Mouse (Mus musculus) layer of hippocampus, postnatal 14 days (tissue): ENCODE results near the gene Cpa5. TPM values are rescaled to one million over a fixed set of nuclear protein-coding genes. Genes with fewer than 3 reads are reported as not detected.
A peak's percentile ranks its signal among the peaks of the same experiment; 100 is the strongest.

Experiments
- DNase-seq, 2 experiments: peaks; one replicate each; pipeline ENCODE4 v3.0.0; 2021 to 2022; ENCODE audit warnings: low spot score in 2 of 2, mixed read lengths in 1 of 2
- total RNA-seq, 2 experiments: library from RNA; stranded (reverse); gene quantifications; 2 replicates each; pipeline ENCODE4 v1.2.3; 2021

Gene Cpa5
- total RNA-seq, 2 experiments from 2014 or later: not detected

DNA sequence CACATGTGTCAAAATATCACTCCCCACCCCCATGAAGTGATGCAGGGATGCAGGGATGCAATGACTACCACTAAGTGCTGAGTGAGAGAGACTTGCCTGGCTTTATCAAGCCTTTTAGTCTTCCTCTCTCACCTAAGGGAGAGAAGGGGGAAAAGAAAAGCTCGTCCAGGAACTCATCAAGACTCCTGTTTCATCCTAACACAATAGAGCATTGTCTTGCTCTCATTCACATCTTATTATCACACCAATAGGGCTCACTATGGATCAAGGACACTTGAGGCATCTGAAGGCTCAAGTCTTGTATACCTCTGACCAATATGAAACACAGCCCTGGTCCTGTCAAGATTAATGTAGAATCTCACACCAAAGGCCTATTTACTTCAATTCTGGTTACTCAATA, 9.8 kb upstream of the Cpa5 start:
- no peak for DNase-seq

DNA sequence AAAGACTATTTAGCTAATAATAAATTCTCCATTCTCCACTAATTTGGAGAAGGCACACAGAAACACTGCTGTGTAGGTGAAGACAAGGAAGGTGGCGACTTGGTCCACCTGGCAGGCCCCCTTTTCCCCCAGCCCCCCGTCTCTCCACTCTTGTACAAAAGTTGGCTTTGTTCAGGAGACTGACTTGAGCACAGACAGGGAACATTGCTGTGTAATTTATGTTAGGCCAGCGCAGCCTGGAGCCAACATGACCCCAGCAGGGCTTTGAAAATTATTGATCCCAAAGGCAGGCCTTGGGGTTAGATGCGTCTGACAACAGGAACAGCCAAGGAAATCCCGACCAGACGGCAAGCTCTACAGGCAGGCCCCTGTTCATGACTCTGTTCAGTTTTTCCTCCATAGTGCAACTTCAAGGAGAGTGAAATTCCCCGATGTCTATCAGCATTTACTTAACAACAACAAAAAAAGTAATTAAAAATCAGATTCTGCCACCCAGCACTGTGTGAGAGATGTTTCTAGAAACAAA, 6.4 kb upstream of the Cpa5 start:
- no peak for DNase-seq

DNA sequence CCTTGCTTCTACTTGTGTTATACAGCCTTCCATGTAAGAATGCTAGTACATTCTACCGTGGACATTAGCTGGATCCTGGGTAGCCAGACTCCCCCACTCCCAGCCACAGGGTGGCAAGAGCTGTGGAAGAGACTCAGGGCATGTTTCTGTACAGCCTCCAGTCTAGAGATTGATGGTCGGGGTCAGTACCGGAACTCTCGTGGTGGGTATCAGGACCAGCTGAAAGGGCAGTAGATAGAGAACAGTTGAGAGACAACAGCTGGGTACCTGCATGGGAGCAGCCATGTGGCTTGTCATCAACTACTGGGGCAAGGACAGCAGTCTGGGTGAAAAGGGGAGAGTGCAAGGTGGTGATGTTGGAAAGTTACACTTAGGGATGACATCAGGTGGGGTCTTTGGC, 5.7 kb upstream of the Cpa5 start:
- DNase-seq: no peak

DNA sequence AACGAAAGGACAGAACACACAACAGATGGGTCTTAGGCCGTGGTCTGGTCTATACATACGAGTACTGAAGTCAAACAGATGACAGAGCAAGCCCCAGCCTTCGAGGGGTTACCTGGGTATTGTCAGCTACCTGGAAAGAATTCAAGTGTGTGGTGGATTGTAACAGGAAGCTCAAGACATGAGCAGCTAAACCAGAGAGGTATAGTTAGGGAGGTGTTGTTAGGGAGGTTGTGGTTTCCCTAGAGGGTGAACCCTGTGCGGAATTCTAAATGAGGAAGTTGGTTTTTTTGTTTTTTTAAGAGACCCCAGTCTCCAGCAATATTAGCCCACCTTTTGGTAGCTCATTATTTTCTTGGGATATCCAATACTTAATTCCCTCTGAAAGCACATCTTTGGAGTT, 5.1 kb upstream of the Cpa5 start:
- no peak for DNase-seq

DNA sequence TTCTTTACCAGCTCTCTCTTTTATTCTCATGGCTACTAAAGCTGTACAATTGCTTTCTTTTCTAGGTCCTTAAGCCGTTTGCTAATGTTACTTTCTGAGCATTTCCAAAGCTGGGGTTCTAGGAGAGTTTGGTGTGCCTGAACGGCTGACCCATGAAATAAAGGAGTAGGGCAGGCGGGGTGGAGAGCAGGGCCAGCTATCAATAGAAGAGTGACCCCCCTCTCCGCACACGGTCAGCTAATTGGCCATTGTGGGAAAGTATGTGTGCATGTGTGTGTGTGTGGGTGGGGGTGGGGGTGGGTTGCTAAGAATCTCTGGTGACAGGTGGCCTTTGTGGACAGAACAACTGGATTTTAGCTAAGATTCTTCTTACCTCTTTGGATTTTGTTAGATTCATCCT, 402 bp downstream of the Cpa5 start:
- DNase-seq: no peak

DNA sequence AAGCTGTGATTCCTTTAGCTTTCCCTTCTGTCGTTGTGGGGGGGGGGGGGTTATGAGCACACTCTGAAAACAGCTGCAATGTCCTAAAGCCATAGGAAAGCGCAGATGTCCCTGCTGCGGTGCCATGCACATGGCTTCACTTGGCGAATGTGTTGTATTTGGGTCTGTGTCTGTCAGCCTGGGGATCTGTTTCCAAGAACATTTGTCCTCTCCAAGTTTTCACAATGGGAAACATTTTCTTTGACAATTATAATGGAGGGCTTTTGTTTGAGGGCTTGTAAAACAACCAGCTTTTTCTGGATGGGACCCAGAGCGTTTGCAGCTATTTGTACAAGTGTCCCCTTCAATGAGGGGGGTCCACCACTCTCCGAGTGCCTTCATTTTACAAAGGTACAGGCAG, 3.4 kb downstream of the Cpa5 start:
- peak in 1 of 2 experiments; percentile 57 for DNase-seq

DNA sequence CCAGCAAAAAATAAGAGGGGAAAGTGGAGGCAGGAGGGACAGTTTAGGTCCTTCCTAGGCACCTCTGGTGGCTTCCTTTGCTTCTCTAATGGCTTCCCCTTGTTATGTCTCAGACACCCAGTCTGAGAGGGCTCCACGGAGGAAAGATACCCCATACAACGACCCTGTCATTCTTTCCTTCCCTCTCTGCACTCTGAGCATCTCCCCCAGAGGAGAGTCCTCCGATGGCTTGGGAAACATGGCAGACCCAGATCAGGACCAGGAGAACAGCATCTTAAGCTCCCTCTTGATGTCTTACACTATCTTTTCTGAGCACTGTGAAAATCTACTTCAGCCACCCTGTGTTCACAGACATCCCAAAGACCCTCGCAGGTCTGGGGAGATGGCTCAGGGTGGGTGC, 4.9 kb downstream of the Cpa5 start:
- no peak for DNase-seq

DNA sequence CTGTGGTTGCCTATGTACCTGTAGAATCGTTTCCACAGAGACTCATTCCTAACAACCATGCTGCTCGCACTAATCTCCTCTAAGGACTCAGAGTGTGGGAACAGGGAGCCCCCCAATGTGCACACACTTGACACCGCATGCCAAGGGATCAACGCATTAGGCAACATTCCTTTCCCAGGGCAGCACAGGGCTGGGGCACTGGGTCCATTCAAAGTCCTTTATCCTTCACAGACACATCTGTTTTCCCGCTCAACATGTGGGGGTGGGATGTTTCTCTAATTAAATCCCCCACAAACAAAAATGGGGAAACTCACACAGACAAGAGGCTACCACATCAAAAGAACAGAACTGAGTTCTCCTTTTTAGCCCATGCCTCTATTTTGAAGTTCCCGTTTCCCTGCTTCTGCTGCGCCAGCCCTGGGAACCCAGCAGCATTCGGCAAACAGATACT, 5.7 kb downstream of the Cpa5 start:
- DNase-seq: no peak

DNA sequence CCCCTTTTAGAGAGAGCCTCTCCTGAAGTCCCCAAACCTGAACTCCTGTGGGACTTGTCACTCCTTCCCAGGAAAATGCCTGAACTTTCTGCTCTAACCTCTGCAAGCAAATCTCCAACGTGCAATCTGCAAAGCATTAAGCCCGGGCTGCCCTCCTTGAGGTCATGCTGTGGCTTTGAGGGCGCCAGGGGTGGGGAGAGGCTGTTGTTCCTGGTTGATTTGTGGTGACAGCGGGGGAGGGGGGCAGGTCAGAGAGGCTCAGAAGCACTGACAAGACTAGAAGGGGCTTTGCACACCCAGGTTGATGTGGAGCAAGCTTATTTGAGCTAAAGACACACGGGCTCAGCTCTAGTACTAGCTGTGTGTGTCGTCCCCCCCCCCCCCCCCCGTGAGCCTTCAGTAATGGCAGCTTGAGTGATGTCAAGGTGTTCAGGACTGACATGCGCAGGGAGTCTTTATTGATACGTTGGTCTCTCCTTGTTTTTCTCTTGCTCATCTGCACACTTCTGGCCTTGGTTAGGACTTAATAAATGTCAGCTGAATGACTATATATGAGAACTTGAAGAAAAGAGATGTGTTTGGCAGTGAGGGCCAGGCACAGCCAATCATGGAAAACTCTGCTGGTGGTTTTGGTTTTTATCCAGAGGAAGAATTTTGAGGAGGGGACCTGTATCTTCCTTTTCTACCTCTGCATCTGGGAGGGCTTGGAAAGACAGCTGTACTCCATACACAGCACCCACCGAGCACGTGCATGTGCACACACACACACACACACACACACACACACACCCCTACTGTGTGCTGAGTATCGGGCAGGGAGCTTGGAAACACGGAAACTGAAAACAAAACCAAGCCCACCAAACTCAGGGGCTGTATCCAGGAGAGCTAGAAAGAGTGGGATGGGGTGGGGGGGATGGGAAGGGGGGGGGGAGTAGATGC, 6.5 kb downstream of the Cpa5 start:
- DNase-seq: no peak

DNA sequence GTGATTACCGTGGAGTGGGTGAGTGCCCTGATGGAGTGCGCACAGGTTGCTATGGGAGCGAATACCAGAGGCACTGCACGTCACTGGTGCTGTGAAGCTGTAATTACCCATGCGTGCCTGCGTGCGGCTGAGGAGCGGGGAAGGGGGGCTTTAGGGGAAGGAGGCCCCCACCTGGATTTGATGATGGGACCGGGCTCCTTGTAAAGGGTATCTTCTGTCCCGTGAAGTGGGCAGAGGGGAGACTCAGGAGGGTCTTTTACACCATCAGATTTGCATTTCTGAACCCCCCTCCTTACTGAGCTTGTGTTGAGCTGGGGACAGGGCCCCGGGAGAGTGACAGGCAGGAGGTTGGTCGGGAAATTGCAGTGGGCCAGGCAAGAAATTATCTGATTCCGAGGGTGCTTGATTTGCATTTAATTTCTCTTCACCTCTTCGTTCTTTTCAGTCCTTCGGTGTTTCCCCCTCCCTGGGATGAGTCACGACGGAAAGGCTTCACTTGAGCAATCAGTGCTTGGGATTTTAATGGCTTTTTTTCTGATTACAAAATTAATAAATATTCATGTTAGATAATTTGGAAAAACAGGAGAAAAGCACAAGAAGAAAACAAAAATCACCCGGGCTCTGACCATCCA, 7.3 kb downstream of the Cpa5 start:
- DNase-seq: peak; percentile 67 to 69

DNA sequence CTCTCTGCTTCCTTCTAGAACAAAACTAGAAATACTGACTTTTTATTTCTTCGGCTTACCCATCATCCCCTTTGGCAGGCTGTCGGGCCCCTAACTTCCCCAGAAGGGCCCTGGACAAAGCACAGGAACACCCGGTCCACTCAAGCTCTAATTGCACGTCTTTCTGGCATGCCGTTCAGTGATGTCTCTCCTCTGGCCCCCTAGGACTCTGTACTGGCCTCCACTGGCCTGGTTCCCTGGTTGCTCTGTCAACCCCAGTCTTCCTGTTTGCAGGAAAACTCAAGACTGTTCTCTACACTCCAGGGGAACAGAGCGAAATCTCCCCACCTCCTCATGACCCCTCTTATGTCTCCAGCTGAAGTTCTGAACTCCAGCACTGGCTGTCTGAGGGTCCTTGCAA, 7.9 kb downstream of the Cpa5 start:
- DNase-seq: no peak

DNA sequence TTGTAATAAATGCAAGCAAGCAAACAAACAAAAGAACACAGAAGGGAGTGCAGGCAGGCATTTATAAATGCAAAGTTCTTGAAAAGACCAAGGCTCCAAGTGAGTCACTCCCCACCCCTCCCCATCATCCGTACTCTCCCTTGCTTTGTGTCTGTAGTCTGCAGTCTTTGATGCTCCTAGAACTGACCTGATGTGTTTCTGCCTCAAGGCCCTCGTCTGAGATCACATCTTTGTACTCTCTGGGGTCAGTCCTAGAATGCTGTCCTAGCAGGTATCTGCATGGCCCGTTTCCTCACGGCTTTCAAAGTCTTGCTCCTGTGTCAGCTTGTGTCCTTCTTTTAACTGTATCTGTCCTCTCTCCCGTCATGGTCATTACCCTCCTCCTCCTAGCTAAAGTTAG, 8.8 kb downstream of the Cpa5 start:
- DNase-seq: no peak

DNA sequence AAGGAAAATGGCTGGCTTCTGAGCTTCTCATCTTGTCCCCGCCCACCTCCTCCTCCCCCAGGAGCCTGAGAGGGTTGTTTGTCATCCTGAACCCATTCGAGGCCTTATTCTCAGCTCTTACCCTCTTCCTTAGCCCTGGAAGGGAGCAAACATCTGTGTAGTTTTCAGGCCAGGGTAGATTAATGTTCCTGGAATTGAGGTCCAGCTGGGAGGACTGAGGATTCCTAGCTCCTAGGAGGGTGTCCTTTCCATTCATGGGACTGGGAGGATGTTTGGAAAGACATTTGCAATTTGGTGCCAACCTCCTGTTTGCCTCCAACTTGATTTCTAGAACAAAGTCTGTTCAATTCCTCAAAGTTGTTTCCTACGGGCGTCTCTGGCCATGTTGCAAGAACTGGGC, 9.8 kb downstream of the Cpa5 start:
- no peak for DNase-seq

DNA sequence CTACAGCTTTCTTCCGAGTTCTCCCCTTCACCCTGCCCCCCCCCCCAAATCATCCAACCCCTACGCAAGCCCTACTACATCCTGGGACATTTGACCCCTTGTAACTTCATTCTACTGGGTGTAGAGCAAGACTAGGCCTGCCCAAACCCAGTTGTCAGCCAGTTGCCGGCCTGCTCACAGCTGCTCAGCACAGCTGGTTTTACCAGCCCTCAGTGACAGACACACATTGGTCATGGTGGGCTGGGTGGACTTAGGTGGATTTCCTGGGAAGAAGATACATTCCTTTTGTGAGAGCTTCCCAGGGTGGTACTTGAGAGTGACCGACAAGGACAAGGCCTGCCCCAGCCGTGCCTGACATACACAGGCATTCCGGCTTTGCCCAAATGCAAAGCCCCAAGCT, 10.2 kb downstream of the Cpa5 start:
- no peak for DNase-seq

DNA sequence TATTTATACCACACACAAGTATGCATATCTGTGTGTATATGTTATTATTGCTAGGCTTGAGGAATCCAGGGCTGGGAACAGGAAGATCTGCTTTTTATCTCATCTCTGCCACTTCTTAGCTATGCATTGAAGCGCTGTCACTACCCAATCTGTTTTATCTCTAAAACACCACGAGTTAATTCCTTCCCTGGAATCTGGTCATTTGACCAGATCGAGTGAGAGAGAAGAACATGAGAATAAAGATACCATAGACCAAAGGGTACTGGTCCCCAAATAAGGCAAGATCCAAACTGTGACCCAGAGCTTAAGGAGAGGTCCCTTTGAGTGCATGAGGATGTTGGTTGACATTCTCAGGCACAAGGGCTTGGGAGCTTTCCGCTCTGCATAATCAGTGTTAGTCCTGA, 11.2 kb downstream of the Cpa5 start:
- DNase-seq: no peak

DNA sequence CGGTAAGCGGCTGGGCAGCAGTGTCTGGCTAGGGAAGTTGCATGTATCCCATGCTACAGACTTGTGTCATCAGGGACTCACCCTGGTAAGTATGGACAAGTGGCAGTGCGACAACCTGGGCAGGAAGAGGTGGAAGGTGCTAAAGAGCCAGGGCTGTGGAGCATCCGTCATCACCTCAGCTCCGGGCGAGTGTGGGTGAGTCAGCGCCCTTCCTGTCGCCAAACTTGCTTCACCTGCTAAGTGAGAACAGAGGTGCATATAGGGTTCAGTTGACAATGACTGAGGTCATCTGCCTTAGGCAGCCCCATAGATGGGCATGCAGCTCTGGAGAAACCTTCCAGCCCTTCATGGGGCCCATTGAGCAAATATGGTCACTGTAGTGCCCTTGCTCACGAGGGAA, 14.0 kb downstream of the Cpa5 start:
- no peak for DNase-seq

DNA sequence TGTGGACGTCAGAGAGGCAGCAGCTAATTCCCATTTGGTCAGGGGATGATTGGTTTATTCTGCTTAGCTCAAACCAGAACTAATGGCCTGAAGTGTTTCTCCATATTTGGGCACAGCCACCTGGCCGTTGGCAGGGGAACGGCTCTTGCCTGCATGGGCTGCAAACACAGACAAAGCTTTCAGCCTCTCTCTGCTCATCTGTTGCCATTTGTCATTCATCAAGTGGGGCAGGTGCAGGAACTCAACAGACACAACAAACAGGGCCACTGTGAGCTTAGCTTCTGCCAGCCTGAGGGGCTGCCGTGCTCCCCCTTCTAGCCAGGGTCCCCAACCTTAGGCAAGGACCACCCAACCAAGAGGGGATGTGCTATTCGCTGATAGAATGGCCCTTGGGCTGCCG, 17.3 kb downstream of the Cpa5 start:
- DNase-seq: peak; percentile 50 to 67

DNA sequence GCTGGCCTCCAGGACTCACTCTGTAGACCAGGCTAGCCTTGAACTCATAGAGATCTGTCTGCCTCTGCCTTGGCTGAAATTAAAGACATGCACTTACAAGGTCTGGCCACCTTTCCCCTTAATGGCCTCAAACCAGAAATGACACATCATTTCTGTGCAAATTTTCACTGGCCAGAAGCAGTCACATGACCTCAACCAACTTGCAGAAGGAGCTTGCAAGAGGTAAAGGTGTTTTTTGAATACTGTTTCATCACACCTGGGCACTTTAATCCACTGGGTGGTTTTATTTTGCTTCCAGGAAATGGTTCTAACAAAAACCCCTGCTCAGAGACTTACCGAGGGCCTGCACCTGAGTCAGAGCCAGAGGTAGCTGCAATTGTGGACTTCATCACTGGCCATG, 19.2 kb downstream of the Cpa5 start:
- no peak for DNase-seq

DNA sequence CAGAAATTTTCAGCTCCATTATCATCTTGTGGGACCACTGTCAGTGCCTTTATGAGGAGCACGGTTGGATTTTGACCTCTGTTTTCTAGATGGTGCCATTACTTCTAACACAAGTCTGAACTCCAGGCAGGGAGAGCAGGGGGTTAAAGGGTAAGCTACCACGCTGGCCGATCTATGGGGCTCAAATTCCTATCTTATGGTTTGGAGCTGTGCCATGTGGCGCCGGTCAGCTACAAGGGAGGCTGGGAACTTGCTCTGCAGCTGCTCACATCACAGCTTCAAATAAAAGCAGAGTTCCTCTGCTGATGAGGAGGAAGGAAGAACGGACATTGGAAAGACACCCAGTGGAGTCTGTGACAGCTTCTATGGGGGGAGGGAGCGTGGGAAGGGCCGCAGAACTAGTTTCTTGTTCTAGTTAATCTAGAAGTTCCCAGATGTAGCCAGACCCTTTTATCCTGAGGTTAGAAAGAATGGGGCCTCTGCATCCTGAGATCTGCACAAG, 24.6 kb downstream of the Cpa5 start:
- DNase-seq: no peak

DNA sequence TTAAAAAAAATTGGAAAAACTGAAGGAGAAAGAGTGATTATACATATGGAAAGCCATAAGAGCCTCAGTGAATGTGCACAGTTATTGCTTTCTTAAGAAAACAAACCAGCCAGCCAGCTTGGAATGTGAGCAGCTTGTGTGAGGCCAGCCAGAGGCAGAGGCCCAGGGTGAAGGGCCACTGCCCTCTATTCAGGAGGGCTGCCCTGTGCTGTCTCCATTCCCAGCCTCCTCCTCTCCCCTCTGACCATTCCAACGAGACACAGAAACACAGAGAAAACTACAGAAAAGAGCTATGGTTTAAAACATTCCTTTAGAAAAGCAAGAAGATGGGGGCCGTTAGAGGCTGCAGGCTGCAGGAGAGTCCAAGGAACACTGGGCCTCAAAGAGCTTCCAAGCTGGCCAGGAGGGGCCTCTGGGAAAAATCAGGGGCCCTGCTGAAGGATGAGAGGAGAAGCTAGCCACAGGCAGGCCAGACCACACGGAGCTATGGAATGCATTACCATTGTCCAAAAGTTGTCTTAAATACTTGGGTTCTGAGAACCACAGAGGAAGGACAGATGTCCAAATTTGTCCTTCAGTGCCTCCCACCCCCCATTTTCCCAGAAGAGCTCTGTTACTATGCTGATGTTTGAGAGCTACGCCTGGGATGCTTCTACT, 25.5 kb downstream of the Cpa5 start:
- no peak for DNase-seq

DNA sequence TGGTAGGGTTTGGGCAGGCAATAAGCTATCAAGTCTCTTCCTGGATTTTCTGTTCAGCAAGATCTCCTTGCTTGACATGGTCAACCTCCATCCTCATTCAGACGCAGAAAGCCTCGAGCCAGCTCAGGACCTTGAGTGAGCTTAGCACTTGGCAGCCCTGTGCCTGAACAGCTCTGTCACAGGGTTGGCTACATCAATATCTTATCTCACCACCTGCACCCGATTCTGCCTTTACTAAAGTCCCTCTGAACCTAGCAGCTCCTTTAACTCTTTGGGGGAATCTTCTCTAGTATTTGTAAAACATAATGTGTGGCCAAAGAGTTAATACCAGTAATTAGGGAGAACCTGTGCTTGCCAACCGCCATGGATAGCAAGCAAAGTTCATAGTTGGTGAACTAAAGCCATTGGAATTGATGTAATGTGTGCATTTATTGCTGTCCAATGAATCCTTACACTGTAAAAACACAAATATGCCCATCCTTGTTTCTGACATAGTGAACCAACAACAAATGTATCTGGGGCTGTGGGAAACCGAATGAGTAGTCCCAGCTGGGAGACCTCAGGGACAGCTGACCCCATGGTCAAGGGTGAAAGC, 28.0 kb downstream of the Cpa5 start, which contains the start of gene Cpa1:
Cpa1 (plus strand) TSS at position 545 of the 595 bp plus-strand sequence.
- DNase-seq: no peak
